Mouse (Mus musculus) cerebellum, adult 11 months (tissue): ENCODE measurements around the gene Ubc.

ENCODE experiments used
- DNase-seq: peaks from one replicate; pipeline ENCODE4 v3.0.0; 2022

The Ubc gene

DNA sequence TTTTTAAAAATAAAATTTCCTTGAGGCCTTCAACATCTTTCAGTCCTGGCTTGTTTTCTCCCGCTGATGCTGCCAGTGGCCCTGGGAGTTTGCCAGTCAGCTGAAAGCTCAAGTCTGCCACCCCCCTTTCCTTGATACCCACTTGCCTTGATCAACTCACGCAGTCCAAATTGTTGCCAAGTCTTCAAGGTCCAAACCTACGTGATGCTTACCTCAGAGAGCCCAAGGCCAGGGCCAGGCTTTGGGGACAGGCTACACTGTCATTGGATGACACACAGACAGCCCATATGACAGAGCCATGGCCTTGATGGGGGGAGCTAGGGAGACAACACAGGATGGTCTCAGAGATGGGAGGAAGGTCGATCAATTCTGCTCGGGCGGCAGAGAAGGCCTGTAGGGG is 45.7 kb downstream of the Ubc start:
- DNase-seq: no peak

DNA sequence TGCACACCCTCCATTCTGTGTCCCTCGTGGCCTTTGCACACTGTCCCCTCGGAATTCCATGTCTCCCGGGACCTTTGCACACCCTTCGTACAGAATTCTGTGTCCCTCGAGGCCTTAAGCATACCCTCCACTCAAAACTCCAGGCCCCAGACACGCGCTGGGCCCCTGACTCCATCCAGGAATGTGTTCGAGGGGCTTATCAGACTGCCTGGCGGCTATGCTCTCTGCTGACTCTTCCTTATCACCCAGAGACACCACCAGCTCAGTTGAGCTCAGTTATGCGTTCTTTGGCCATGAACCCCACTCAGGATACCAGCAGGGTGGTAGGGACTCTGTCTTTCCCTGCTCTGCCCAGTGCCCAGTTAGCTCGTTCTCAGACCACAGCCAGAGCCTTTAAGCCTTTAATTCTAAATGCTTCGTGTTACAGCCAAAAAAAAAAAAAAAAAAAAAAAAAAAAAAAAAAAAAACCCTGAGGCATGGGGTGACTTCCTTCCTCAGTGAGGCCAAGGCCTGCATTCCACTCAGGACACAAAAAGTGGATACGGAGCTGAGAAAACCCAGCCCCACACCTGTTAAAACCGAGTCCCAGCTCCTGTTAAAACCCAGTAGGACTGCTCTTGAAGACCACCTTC is 48.4 kb downstream of the Ubc start:
- no peak for DNase-seq

DNA sequence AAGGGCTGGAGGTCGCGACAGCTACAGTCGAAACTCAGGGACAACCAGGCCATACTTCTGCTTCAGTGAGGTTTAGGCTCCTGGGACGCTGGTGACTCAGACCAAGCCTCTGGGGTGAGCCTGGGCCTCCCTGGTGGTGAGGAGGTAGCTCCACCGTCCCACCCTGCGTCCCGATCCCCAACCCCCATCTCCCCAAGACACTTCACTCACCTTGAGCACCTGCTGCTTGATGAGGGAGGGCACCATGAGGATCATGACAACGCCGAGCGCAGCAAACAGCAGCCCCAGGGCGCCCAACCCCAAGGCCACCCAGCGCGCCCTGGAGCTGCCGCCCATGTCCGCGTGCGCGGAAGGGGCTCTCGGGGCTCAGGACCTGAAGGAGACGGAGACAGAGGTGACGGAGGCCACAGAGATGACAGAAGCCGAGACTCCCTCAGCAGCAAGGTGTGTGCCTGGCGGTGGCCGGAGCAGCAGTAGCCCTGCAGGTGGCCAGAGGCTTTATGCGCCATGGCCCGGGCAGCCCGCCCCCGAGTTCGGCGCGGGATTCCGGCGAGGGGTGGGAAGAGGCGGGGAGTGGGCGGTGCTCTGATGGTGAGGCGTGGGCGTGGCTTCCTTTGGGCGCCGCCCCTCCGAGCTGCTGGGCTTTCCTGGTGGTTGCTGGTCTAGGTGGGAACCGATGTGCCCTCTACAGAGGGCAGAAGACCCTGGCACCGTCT is 49.3 kb downstream of the Ubc start, which contains the start of gene Scarb1:
Gene Scarb1, minus strand, starts transcription at position 548 of the 716 bp plus-strand sequence.
- DNase-seq: peak; percentile 63

DNA sequence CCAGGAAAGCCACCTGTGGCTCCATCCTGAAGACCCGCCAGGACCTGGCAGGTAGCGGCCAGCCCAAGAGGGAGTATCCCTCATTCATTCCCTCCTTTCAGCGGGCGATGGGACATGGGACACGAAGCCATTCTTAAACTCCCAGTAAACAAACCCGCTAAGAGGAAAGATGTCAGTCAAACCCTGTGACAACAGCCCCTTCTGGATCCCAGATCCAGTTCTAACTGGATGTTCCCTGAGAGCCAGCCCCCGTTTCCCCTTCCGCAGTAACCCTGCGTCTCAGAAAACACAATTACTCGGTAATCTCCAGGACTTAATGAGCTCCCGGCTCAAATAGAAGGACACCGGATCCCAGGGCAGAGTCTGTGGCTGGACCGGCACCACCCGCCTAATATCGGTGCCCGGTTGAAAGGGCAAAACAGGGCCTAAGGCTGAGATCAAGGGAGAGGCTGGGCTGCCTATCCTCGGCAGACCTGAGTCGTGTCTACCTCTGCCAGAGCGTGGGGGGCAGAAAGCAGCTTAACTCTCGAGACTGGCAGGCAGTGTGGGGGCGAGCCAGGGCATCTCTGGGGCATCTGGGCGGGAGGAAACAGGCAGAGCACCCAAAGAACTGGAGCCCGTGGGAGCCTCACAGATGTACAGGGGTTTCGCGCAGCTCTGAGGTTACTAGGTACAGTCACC is 50.0 kb downstream of the Ubc start:
- DNase-seq: no peak

DNA sequence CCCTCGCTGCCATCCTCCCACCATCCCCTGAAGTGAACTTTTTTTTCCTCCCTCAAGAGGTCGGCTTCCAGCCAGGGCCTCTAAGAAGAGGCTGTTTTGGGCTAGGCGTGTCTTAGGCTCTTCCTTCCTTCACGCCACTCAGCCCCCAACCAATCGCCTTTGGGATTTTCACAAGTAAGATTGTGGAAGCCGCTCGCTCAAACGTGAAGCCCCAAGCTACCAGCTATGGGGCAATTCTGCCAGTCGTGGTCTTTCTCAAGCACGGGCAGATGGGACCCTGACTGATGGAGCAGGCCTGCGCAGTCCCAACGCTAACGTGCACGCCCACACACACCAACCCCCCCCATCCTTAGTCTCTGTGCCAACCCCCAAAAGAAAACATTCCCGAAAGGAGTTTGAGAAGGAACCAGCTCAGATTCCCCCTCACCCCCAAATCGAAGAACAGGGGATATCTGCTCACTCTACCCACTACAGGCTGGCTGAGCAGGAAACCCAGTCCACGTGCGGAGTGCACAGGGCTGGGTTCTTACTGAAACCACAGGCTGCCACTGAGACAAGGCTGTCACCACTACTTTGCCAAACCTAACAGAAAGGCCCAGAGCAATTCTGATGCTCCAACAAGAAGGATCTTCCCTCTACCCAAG is 50.8 kb downstream of the Ubc start:
- DNase-seq: no peak

DNA sequence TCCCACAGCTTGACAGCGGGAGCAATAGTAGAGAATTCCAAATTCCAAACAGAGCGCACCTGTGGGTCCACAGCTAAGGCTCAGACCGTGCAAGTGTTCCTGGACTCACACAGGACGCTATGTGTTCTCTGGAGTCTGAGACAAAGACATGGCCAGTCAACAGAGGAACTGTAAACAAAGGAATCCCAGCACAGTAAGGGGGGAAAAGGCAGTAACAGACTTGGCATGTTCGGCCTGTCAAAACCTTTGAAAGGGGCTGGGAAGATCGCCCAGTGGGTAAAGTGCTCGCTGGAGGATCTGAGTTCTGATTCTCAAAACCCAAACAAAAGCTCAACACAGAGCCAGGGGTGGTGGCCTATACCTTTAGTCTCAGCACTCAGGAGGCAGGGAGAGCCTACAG is 52.5 kb downstream of the Ubc start:
- DNase-seq: no peak

DNA sequence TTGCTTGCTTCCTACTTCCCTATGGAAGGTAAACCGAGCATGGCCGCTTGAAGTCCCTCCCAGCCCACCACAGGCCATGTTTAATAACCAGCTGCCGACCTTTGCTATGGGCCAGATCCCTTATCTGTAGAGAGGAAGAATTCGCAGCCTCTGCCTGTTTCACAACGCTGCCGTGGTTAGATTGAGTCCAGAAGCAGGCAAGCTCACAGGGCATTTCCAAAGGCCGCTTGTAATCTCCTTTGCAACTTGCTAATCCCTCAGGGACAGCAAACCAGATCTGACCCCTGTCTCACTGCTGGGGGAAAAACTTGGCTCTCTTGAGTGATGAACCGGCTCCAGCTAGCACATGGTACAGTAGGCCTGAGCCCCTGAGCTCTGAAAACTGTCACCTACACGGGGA is 53.0 kb downstream of the Ubc start:
- no peak for DNase-seq
